Mouse (Mus musculus): Measurements from ENCODE around the gene Ltc4s. TPM values are rescaled to one million over a fixed set of nuclear protein-coding genes. Genes with fewer than 3 reads are reported as not detected.
A peak's percentile ranks its signal among the peaks of the same experiment; 100 is the strongest.

Gene Ltc4s
- 3.9 and 4.2 TPM in 2 replicates for polyA plus RNA-seq (2015; fragmentation: Nextera tagmentation; extraction: Ambion mirVana)

DNA sequence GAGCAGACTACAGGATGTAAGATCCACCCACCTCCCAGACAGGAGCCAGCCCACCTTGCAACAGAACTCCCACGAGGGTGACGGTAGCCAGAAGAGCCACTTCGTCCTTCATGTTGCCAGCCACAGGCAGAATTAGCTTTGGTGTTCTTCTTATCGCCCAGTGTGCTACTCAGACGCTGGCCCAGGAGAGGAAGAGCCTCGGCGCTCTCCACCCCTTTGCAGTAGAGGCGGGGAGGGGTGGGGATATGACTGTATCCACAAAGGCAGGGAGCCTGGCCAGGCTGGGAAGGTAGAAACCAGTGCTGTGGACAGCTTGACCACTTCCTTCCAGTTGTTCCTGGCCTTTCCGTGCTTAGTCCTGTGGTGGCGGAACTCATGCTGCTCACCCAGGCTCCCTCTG, at the start of gene Ltc4s:
Gene Ltc4s, minus strand, starts transcription at position 293 of the 400 bp plus-strand sequence.
- ATAC-seq: no peak
- no peak within 1 kb of the TSS for H3K9ac ChIP-seq
- peaks cover 17% of the 10 kb centered on the region for H3K36me3 ChIP-seq
- H3K4me1 ChIP-seq (replicated peaks): peaks cover 15% of the 10 kb centered on the region
- no peaks in the 10 kb centered on the region for H3K9me3 ChIP-seq
- WGBS: 46% methylated on average over 10 of the region's 10 CpGs
- H3K4me2 ChIP-seq (replicated peaks): peak within 1 kb of the TSS; percentile 95
- 0 out of 2 replicates have a peak, but pooled peaks cover 10% of the 10 kb centered on the region for H3K27me3 ChIP-seq (replicated peaks)
- H3K4me3 ChIP-seq (replicated peaks): peak within 1 kb of the TSS; percentile 58
- H3K27ac ChIP-seq: no peak within 1 kb of the TSS

DNA sequence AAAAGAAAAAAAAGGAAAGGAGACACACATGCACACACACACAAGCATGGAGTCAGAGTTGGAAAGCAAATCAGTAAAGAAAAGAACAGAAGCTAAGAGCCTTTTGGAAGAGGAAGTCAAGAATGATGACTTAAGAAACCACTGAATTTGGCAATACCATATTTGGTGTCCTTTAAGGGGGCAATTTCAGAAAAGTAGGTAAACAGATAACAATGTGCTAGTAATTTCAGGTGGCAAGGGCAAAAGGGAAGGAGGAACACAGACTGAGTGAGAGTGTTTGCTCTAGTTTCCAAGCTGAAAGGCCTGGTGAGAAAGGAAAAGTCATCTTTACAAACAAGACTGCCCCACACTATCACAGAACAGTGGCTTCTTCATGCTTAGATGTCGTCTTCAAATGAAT, 48.0 kb upstream of the Ltc4s start:
- H3K4me1 ChIP-seq (replicated peaks): peaks cover 7% of the 10 kb centered on the region; the same call in 1 of the 2 replicates
- no peak overlapping the region for H3K4me2 ChIP-seq (replicated peaks)
- WGBS: 82% methylated on average over 1 of the region's 1 CpGs
- no peaks in the 10 kb centered on the region for H3K9me3 ChIP-seq
- no peak overlapping the region for H3K4me3 ChIP-seq (replicated peaks)
- H3K36me3 ChIP-seq: peaks cover 3% of the 10 kb centered on the region; the same call in 1 of the 2 replicates
- ATAC-seq: no peak
- no peak overlapping the region for H3K9ac ChIP-seq
- H3K27ac ChIP-seq: no peak overlapping the region
- no peaks in the 10 kb centered on the region for H3K27me3 ChIP-seq (replicated peaks)

DNA sequence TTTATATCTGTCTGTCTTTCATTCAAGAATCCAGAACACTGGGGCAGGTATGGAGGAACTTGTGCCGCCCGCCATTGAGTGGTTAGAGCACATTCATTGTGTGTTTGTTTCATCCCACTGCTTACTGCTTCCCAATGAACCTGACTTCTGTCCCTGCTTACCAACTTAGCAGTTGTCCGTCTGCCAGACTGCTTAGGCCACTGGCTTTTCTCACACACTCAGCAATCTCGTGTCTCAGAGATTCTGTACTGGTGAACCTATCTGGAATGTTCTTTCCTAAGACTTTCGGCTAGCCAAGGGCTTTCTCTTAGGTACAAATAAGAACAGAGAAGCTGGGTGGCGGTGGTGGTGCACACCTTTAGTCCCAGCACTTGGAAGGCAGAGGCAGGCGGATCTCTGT, 47.3 kb upstream of the Ltc4s start:
- no peaks in the 10 kb centered on the region for H3K9me3 ChIP-seq
- 93% methylated on average over 7 of the region's 7 CpGs for WGBS
- no peak overlapping the region for H3K4me3 ChIP-seq (replicated peaks)
- H3K36me3 ChIP-seq: peaks cover 3% of the 10 kb centered on the region; the same call in 1 of the 2 replicates
- peaks cover 7% of the 10 kb centered on the region; the same call in 1 of the 2 replicates for H3K4me1 ChIP-seq (replicated peaks)
- no peak for ATAC-seq
- H3K4me2 ChIP-seq (replicated peaks): no peak overlapping the region
- H3K27ac ChIP-seq: no peak overlapping the region
- no peak overlapping the region for H3K9ac ChIP-seq
- no peaks in the 10 kb centered on the region for H3K27me3 ChIP-seq (replicated peaks)

DNA sequence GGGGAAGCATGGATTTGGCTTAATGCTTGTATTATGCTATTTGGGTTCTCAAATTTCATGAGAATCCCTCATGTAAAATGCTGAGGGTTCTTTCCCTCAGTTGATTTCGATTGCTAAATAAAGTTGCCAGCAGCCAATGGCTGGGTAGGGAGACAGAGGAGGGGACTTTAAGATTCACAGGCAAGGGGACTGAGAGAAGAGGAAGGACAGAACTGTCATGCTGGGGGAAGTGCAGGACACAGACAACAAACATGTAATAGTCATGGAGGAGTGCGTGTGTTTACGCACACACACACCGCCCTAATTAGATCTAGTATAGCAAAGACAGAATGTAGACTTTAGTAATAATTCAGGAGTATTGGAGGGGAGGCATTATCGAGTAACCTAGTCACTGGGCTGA, 46.8 kb upstream of the Ltc4s start:
- no peaks in the 10 kb centered on the region for H3K9me3 ChIP-seq
- WGBS: 92% methylated on average over 5 of the region's 5 CpGs
- no peak overlapping the region for H3K27ac ChIP-seq
- no peaks in the 10 kb centered on the region for H3K27me3 ChIP-seq (replicated peaks)
- H3K9ac ChIP-seq: no peak overlapping the region
- ATAC-seq: no peak
- no peak overlapping the region for H3K4me3 ChIP-seq (replicated peaks)
- peaks cover 3% of the 10 kb centered on the region; the same call in 1 of the 2 replicates for H3K36me3 ChIP-seq
- peaks cover 4% of the 10 kb centered on the region; the same call in 1 of the 2 replicates for H3K4me1 ChIP-seq (replicated peaks)
- no peak overlapping the region for H3K4me2 ChIP-seq (replicated peaks)

GRCm38 (mm10) chr11:50280053-50280452, 41.6 kb upstream of the Ltc4s start:
- WGBS: 78% methylated on average over 1 of the region's 1 CpGs
- Histone ChIP-seq H3K9me3 (no peaks in the 10 kb centered on the region), H3K4me3 (replicated peaks) (no peak overlapping the region), H3K36me3 (no peaks in the 10 kb centered on the region), H3K4me2 (replicated peaks) (no peak overlapping the region), H3K27ac (no peak overlapping the region), H3K27me3 (replicated peaks) (no peaks in the 10 kb centered on the region), H3K4me1 (replicated peaks) (peaks cover 5% of the 10 kb centered on the region; the same call in 1 of the 2 replicates), H3K9ac (no peak overlapping the region)
- no peak for ATAC-seq

DNA sequence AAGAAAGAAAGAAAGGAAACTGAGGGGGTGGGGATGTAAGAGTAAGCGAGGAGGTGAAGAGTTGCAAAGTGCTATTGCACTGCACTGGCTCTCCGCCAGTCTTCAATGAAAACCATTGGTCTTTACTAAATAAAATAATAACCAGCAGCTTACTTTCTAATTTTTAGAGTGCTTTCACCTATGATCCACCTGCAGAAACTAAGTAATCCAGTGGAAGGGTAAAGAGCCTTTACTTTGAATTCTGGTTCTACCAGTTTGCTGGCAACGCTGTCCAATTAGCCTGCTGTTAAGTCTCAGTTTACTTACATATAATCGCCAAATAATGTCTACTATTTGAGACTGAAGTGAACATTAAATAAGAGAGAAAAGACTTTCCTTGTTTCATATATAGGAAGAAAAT, 40.6 kb upstream of the Ltc4s start:
- H3K4me3 ChIP-seq (replicated peaks): no peak overlapping the region
- no peak overlapping the region for H3K4me2 ChIP-seq (replicated peaks)
- ATAC-seq: no peak
- WGBS: 84% methylated on average over 4 of the region's 4 CpGs
- no peaks in the 10 kb centered on the region for H3K36me3 ChIP-seq
- peaks cover 5% of the 10 kb centered on the region; the same call in 1 of the 2 replicates for H3K4me1 ChIP-seq (replicated peaks)
- H3K27me3 ChIP-seq (replicated peaks): no peaks in the 10 kb centered on the region
- no peak overlapping the region for H3K27ac ChIP-seq
- no peak overlapping the region for H3K9ac ChIP-seq
- H3K9me3 ChIP-seq: no peaks in the 10 kb centered on the region

- no peaks in the 10 kb centered on the region for H3K9me3 ChIP-seq
- WGBS: 92% methylated on average over 6 of the region's 6 CpGs
- no peak overlapping the region for H3K27ac ChIP-seq
- H3K4me3 ChIP-seq (replicated peaks): no peak overlapping the region
- no peak for ATAC-seq
- H3K36me3 ChIP-seq: no peaks in the 10 kb centered on the region
- H3K9ac ChIP-seq: no peak overlapping the region
- H3K4me2 ChIP-seq (replicated peaks): no peak overlapping the region
- H3K27me3 ChIP-seq (replicated peaks): no peaks in the 10 kb centered on the region
- peaks cover 5% of the 10 kb centered on the region; the same call in 1 of the 2 replicates for H3K4me1 ChIP-seq (replicated peaks)
These were observed 39.3 kb upstream of the Ltc4s start for GRCm38 (mm10) chr11:50277706-50278105.

GRCm38 (mm10) chr11:50277025-50277424, 38.6 kb upstream of the Ltc4s start:
- no peak overlapping the region for H3K4me3 ChIP-seq (replicated peaks)
- no peaks in the 10 kb centered on the region for H3K9me3 ChIP-seq
- no peaks in the 10 kb centered on the region for H3K36me3 ChIP-seq
- no peak overlapping the region for H3K4me2 ChIP-seq (replicated peaks)
- H3K4me1 ChIP-seq (replicated peaks): peaks cover 5% of the 10 kb centered on the region; the same call in 1 of the 2 replicates
- ATAC-seq: no peak
- no peaks in the 10 kb centered on the region for H3K27me3 ChIP-seq (replicated peaks)
- H3K9ac ChIP-seq: no peak overlapping the region
- no peak overlapping the region for H3K27ac ChIP-seq

DNA sequence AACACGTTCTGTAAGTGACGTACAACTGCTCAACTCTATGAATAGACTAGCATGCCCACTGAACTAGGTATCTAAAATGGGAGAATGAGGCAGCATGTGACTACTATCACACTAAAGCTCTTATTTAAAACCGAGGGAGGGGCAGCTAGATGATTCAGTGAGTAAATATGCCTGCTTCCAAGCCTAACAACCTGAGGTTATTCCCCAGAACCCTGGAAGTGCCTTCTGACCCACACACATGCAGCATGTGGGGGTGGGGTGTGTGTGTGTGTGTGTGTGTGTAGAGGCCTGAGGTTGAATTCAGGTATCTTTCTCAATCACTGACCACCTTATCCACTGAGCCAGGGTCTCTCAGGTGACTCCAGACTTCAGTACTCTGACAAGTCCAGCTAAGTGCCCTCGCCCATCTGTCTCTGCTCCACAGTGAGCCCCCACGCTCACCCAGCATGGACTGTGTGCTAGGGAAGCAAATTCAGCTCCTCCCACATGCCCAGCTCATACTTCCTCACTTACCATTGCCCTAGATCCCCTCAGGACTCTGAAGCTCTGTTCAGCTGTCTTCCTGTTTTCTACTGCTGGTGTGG, 37.2 kb upstream of the Ltc4s start:
- 62% methylated on average over 5 of the region's 5 CpGs for WGBS
- H3K27ac ChIP-seq: no peak overlapping the region

GRCm38 (mm10) chr11:50275077-50275476, 36.7 kb upstream of the Ltc4s start:
- Histone ChIP-seq H3K4me3 (replicated peaks) (no peak overlapping the region), H3K9ac (no peak overlapping the region), H3K36me3 (no peaks in the 10 kb centered on the region), H3K9me3 (no peaks in the 10 kb centered on the region), H3K27ac (no peak overlapping the region), H3K4me1 (replicated peaks) (peaks cover 5% of the 10 kb centered on the region; the same call in 1 of the 2 replicates), H3K27me3 (replicated peaks) (no peaks in the 10 kb centered on the region), H3K4me2 (replicated peaks) (no peak overlapping the region)
- 87% methylated on average over 2 of the region's 2 CpGs for WGBS
- ATAC-seq: no peak

More for the DNA sequence above, 37.2 kb upstream of the Ltc4s start:
- Histone ChIP-seq H3K9me3 (no peaks in the 10 kb centered on the region), H3K27me3 (replicated peaks) (no peaks in the 10 kb centered on the region), H3K36me3 (no peaks in the 10 kb centered on the region), H3K4me1 (replicated peaks) (peaks cover 5% of the 10 kb centered on the region; the same call in 1 of the 2 replicates), H3K4me2 (replicated peaks) (no peak overlapping the region), H3K4me3 (replicated peaks) (no peak overlapping the region), H3K9ac (no peak overlapping the region)
- peak; percentile 53 for ATAC-seq

DNA sequence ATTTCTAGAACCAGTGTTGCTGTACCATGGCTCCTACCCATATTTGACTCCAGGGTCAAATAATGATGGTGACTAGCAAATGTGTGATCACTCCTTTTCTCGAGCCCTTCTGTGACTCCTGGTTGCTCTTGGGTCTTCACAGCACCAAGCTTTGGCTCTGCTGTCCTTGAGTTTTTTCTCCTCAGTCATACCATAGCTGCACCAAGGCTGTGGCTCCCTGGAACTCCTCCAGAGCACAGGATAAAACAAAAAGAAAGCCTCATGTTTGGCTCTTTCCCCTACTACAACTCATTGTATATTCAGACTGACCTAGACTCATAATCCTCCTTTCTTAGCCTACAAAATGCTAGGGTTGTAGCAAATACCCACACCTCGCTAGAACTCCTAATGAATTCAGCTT, 34.4 kb upstream of the Ltc4s start:
- Histone ChIP-seq H3K27me3 (replicated peaks) (no peaks in the 10 kb centered on the region), H3K4me2 (replicated peaks) (no peak overlapping the region), H3K4me3 (replicated peaks) (no peak overlapping the region), H3K9me3 (no peaks in the 10 kb centered on the region), H3K4me1 (replicated peaks) (peaks cover 5% of the 10 kb centered on the region; the same call in 1 of the 2 replicates), H3K36me3 (no peaks in the 10 kb centered on the region), H3K9ac (no peak overlapping the region), H3K27ac (no peak overlapping the region)
- WGBS: 86% methylated on average over 2 of the region's 2 CpGs
- ATAC-seq: no peak

DNA sequence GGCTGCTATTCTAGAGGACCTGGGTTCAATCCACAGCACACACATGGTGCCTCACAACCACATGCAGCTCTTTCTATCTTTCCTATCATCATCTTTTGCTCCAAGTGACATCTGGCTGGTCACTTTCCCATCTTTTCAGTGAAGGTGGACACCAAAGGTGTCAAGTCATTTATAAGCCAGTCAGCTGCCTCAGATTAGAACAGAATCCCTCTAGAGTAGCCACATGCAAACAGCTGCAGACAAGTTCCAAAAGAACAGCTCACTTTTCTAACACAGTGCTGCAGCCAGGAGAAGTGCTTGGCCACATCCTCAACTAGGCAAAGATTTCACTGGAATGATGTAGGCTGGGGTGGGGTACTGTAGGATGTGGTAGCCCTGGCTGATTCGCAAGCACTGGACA, 31.5 kb upstream of the Ltc4s start:
- Histone ChIP-seq H3K36me3 (peaks cover 14% of the 10 kb centered on the region; the same call in 1 of the 2 replicates), H3K4me2 (replicated peaks) (no peak overlapping the region), H3K9me3 (no peaks in the 10 kb centered on the region), H3K27me3 (replicated peaks) (no peaks in the 10 kb centered on the region), H3K4me1 (replicated peaks) (no peaks in the 10 kb centered on the region), H3K4me3 (replicated peaks) (no peak overlapping the region), H3K27ac (no peak overlapping the region), H3K9ac (no peak overlapping the region)
- WGBS: 96% methylated on average over 1 of the region's 1 CpGs
- ATAC-seq: no peak

- no peak overlapping the region for H3K9ac ChIP-seq
- 83% methylated on average over 2 of the region's 2 CpGs for WGBS
- H3K9me3 ChIP-seq: no peaks in the 10 kb centered on the region
- no peaks in the 10 kb centered on the region for H3K4me1 ChIP-seq (replicated peaks)
- H3K36me3 ChIP-seq: peaks cover 17% of the 10 kb centered on the region; the same call in 1 of the 2 replicates
- H3K27me3 ChIP-seq (replicated peaks): no peaks in the 10 kb centered on the region
- H3K27ac ChIP-seq: no peak overlapping the region
- ATAC-seq: no peak
- H3K4me2 ChIP-seq (replicated peaks): no peak overlapping the region
- no peak overlapping the region for H3K4me3 ChIP-seq (replicated peaks)
These were observed 30.7 kb upstream of the Ltc4s start for GRCm38 (mm10) chr11:50269163-50269562.
